Mouse (Mus musculus) MEL (cell line): ENCODE measurements around the gene Ghitm.

Experiments used
- BHLHE40 ChIP-seq: IDR thresholded peaks from 2 replicates; pipeline ENCODE4 v1.6.1; 2012; ENCODE audit warnings: low read depth, mild to moderate bottlenecking, inconsistent platforms, low read length, improper control_type of control experiment, borderline replicate concordance
- CTCF ChIP-seq, 3 experiments: IDR thresholded peaks in 2 of 3; conservative IDR thresholded peaks in 1 of 3; 2 replicates each; pipeline ENCODE4 v1.5.1; 2011 to 2012; ENCODE audit warnings: low read length in 3 of 3, low read depth in 2 of 3, mild to moderate bottlenecking in 2 of 3, improper control_type of control experiment in 1 of 3, inconsistent platforms in 1 of 3, mixed read lengths in 1 of 3, moderate library complexity in 1 of 3; ENCODE audit not compliant: control insufficient read depth in 1 of 3, insufficient read depth in 1 of 3, poor library complexity in 1 of 3, severe bottlenecking in 1 of 3
- E2F4 ChIP-seq: IDR thresholded peaks from 2 replicates; pipeline ENCODE4 v1.6.1; 2011; ENCODE audit warnings: low read depth, low read length, improper control_type of control experiment, borderline replicate concordance
- EP300 ChIP-seq, 2 experiments: IDR thresholded peaks; 2 replicates each; pipeline ENCODE4 v1.6.1; 2011; ENCODE audit warnings: improper control_type of control experiment in 2 of 2, low read length in 2 of 2, low read depth in 1 of 2, mild to moderate bottlenecking in 1 of 2
- NRF1 ChIP-seq: IDR thresholded peaks from 2 replicates; pipeline ENCODE4 v1.6.1; 2014; ENCODE audit warnings: low read depth, mild to moderate bottlenecking, inconsistent platforms, low read length, improper control_type of control experiment, moderate library complexity; ENCODE audit not compliant: poor library complexity, insufficient read depth, severe bottlenecking
- POLR2AphosphoS2 ChIP-seq: IDR thresholded peaks from 2 replicates; pipeline ENCODE4 v1.6.1; 2011; ENCODE audit warnings: low read length, improper control_type of control experiment
- SIN3A ChIP-seq: IDR thresholded peaks from 2 replicates; pipeline ENCODE4 v1.6.1; 2012; ENCODE audit warnings: low read length, improper control_type of control experiment, inconsistent platforms
- TAL1 ChIP-seq: IDR thresholded peaks from 2 replicates; pipeline ENCODE4 v1.6.1; 2012; ENCODE audit warnings: mild to moderate bottlenecking, inconsistent platforms, low read length, moderate library complexity, mixed read lengths
- TBP ChIP-seq: IDR thresholded peaks from 2 replicates; pipeline ENCODE4 v1.8.0; 2011; ENCODE audit warnings: low read depth, low read length, improper control_type of control experiment
- ZKSCAN1 ChIP-seq: IDR thresholded peaks from 2 replicates; pipeline ENCODE4 v1.6.1; 2012; ENCODE audit warnings: low read depth, mild to moderate bottlenecking, inconsistent platforms, low read length, improper control_type of control experiment, moderate library complexity
- ZNF384 ChIP-seq: IDR thresholded peaks from 2 replicates; pipeline ENCODE4 v1.6.1; 2012; ENCODE audit warnings: low read depth, mild to moderate bottlenecking, inconsistent platforms, low read length, improper control_type of control experiment

DNA sequence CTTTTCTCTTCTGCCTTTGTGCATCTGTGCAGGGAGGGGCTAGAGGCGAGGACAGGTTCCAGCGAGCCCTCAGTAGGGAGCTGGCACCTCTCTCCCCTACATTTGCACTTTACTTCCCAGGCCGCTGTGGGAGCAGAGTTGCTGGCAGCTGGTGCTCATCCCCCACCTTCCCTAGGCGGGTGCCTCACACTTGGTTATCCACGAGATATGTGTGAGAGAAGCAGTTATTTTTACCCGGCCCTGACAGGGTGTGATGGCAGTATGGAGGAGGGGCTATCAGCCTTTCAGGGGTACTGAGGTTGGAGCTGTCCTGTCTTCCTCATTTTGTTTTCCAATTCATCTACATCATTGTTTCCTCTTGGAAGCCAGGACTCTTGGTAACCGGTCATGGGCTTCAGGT, 29.2 kb downstream of the Ghitm start:
- TF ChIP-seq CTCF (IDR thresholded peaks at IDR 0.05 in 2 of 3, conservative IDR thresholded peaks at IDR 0.05 in 1 of 3; ENCODE audit: control insufficient read depth in 1 of 3, insufficient read depth in 1 of 3, low read depth in 2 of 3, low read length in 3 of 3, poor library complexity in 1 of 3, severe bottlenecking in 1 of 3) (no peak), TBP (no peak), E2F4 (no peak), ZKSCAN1 (no peak), POLR2AphosphoS2 (no peak), EP300 (IDR thresholded peaks at IDR 0.05; ENCODE audit: low read depth in 1 of 2, low read length in 2 of 2) (no peak), BHLHE40 (no peak), TAL1 (no peak), ZNF384 (no peak), SIN3A (no peak), NRF1 (no peak)
